Mouse (Mus musculus) cerebellum, adult 2 months (tissue): ENCODE data around the gene Iqsec1.

Source experiments
- CTCF ChIP-seq: fragments of 200-500 bp; IDR thresholded peaks from 2 replicates; pipeline ENCODE4 v1.5.1; 2011; ENCODE audit warnings: low read depth, mild to moderate bottlenecking, control low read depth, low read length, moderate library complexity, borderline replicate concordance; ENCODE audit not compliant: insufficient read depth
- POLR2A ChIP-seq: fragments of 200-500 bp; IDR thresholded peaks from 2 replicates; pipeline ENCODE4 v1.6.1; 2011; ENCODE audit warnings: low read length, control low read depth, borderline replicate concordance; ENCODE audit not compliant: insufficient read depth

GRCm38 (mm10) chr6:90760886-90761285 is 227.6 kb downstream of the Iqsec1 start:
- TF ChIP-seq POLR2A (no peak), CTCF (no peak)
